Mouse (Mus musculus): ENCODE results near the gene Hspb6. TPM values are rescaled to one million over a fixed set of nuclear protein-coding genes. Genes with fewer than 3 reads are reported as not detected.

Hspb6 gene
- polyA plus RNA-seq, 1 experiment from 2014 or later = 34.0 TPM

DNA sequence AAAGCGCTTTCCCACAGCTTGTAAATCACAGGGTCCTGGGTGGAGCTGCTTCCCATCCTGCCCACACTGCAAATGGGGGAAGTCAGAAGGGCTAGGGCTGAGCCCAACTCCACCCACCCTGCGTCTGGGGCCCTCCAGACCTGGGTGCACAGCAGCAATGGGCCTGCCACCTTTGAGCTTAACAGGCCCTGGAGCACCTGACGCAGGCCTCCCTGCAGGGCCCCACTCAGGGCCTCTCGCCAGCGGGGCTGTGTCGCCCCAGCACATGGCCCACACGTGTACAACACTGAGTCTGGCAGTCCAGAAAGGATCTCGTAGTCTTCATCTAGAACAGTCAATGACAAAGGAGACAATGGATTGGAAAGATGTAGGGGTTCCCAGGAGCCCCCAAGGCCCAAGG is 28.0 kb downstream of the Hspb6 start:
- 90% methylated on average over 8 of the region's 8 CpGs for WGBS
- Histone ChIP-seq H3K27me3 (ENCODE audit: control insufficient read depth, insufficient read depth, low read depth, low read length) (no peaks in the 10 kb centered on the region), H3K9me3 (ENCODE audit: control insufficient read depth, low read length) (no peaks in the 10 kb centered on the region), H3K4me1 (replicated peaks; ENCODE audit: control insufficient read depth, insufficient read depth, low read length) (no peaks in the 10 kb centered on the region), H3K27ac (ENCODE audit: low read length) (no peak overlapping the region), H3K4me2 (ENCODE audit: low read depth, low read length) (no peak overlapping the region), H3K36me3 (ENCODE audit: control insufficient read depth, insufficient read depth, low read length) (peaks cover 91% of the 10 kb centered on the region), H3K9ac (ENCODE audit: low read length) (no peak overlapping the region), H3K4me3 (ENCODE audit: low read length) (no peak overlapping the region)
- no peak for ATAC-seq (ENCODE audit: low read depth)

DNA sequence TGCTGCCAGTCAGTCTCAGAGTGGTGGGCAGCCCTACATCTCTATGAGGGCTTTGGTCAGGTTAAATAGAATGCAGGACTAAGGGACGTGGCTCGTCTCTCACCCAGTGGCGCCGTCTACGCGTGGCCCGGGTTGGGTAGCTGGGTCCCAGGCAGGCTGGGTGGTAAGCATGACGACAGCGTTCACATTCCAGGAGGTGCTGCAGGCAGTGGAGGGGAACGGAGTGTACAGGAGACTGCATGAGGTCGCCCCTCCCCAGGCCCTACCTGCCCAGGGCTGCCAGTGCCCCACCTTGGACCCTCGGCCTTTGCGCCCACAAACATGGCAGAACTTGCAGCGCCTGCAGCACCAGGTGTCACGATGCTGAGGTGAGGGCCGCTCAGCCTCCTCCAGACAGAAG is 29.6 kb downstream of the Hspb6 start:
- no peaks in the 10 kb centered on the region for H3K4me1 ChIP-seq (replicated peaks; ENCODE audit: control insufficient read depth, insufficient read depth, low read length)
- ATAC-seq (ENCODE audit: low read depth) = no peak
- H3K4me3 ChIP-seq (ENCODE audit: low read length) = no peak overlapping the region
- H3K36me3 ChIP-seq (ENCODE audit: control insufficient read depth, insufficient read depth, low read length) = peaks cover 83% of the 10 kb centered on the region
- H3K9ac ChIP-seq (ENCODE audit: low read length) = no peak overlapping the region
- 93% methylated on average over 16 of the region's 16 CpGs for WGBS
- no peak overlapping the region for H3K4me2 ChIP-seq (ENCODE audit: low read depth, low read length)
- H3K27me3 ChIP-seq (ENCODE audit: control insufficient read depth, insufficient read depth, low read depth, low read length) = no peaks in the 10 kb centered on the region
- no peaks in the 10 kb centered on the region for H3K9me3 ChIP-seq (ENCODE audit: control insufficient read depth, low read length)
- no peak overlapping the region for H3K27ac ChIP-seq (ENCODE audit: low read length)

DNA sequence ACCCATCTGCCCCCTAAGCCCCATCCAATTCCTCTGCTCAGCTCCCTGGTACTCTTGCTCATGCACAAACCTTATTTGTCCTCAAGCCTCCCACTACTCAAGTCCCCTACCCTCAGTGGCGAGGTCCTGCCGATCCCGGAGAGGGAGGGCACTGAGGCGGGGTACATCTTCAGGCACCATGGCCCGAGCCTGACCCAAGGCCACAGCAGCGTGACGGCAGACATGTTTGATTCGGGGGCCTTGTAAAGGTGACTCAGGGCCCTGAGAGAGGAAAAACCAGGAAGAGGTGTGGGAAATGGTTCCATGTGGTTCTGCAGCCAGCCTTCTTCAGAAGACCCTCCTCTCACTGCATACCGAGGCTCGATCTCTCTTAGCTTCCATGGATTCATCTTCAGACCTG is 32.4 kb downstream of the Hspb6 start:
- no peak overlapping the region for H3K4me2 ChIP-seq (ENCODE audit: low read depth, low read length)
- H3K36me3 ChIP-seq (ENCODE audit: control insufficient read depth, insufficient read depth, low read length) = peaks cover 55% of the 10 kb centered on the region
- no peak overlapping the region for H3K27ac ChIP-seq (ENCODE audit: low read length)
- ATAC-seq (ENCODE audit: low read depth) = no peak
- H3K9me3 ChIP-seq (ENCODE audit: control insufficient read depth, low read length) = no peaks in the 10 kb centered on the region
- H3K4me3 ChIP-seq (ENCODE audit: low read length) = no peak overlapping the region
- peaks cover 8% of the 10 kb centered on the region for H3K4me1 ChIP-seq (replicated peaks; ENCODE audit: control insufficient read depth, insufficient read depth, low read length)
- H3K9ac ChIP-seq (ENCODE audit: low read length) = no peak overlapping the region
- 88% methylated on average over 10 of the region's 10 CpGs for WGBS
- no peaks in the 10 kb centered on the region for H3K27me3 ChIP-seq (ENCODE audit: control insufficient read depth, insufficient read depth, low read depth, low read length)

DNA sequence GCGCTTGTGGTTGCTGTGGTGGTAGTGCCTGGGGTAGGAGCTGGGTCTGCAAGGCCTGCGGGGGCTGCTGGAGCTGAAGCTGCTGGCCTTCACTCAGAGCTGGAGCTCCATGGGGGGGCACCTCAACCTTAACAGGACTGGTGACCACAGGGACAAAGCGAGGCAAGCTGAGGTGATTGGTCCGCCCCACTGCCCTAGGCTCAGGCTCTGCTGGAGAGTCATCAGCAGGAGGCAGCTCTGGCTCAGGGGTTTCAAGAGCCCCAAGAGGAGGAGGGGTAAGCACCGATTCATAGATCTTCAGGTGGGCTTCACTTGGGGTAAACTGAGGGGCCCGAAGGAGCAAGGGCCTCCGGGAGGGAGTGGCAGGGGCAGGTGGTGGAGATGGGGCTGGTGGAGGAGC is 33.2 kb downstream of the Hspb6 start:
- H3K4me1 ChIP-seq (replicated peaks; ENCODE audit: control insufficient read depth, insufficient read depth, low read length) = peaks cover 15% of the 10 kb centered on the region
- no peak overlapping the region for H3K27ac ChIP-seq (ENCODE audit: low read length)
- no peak for ATAC-seq (ENCODE audit: low read depth)
- WGBS = 96% methylated on average over 7 of the region's 7 CpGs
- H3K4me3 ChIP-seq (ENCODE audit: low read length) = no peak overlapping the region
- H3K4me2 ChIP-seq (ENCODE audit: low read depth, low read length) = no peak overlapping the region
- H3K9ac ChIP-seq (ENCODE audit: low read length) = no peak overlapping the region
- peaks cover 47% of the 10 kb centered on the region for H3K36me3 ChIP-seq (ENCODE audit: control insufficient read depth, insufficient read depth, low read length)
- no peaks in the 10 kb centered on the region for H3K9me3 ChIP-seq (ENCODE audit: control insufficient read depth, low read length)
- no peaks in the 10 kb centered on the region for H3K27me3 ChIP-seq (ENCODE audit: control insufficient read depth, insufficient read depth, low read depth, low read length)

DNA sequence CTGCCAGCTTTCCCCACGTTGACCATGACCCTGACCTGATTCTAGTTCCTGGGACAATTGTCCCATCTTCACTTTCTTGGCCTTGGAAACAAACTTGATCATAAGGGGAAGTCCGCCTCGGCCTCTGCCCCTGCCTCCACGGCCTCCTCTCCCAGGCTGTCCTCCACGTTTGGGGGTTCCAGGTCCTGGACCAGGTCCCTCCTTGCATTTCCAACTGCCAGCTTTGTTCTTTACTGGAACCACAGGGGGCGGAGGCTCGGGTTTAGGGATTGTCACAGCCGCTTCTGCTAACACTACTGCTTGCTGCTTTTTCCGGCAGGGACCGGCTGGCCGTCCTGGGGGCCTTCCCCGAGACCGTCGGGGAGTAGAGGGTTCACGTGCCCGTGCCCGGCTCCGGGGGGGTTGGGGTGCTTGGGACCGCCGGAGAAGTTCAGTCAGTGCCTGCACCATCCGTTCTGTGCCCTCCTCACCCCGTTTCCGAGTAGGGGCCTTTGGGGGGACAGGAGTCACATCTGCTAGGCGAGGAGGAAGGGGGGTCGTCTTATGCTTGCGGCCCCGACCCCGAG is 34.6 kb downstream of the Hspb6 start:
- Histone ChIP-seq H3K4me1 (replicated peaks; ENCODE audit: control insufficient read depth, insufficient read depth, low read length) (peaks cover 16% of the 10 kb centered on the region), H3K9me3 (ENCODE audit: control insufficient read depth, low read length) (no peaks in the 10 kb centered on the region), H3K4me2 (ENCODE audit: low read depth, low read length) (no peak overlapping the region; the same call in 1 of the 2 replicates), H3K4me3 (ENCODE audit: low read length) (no peak overlapping the region), H3K36me3 (ENCODE audit: control insufficient read depth, insufficient read depth, low read length) (peaks cover 36% of the 10 kb centered on the region), H3K9ac (ENCODE audit: low read length) (peak overlapping the region; percentile 99; the same call in 1 of the 2 replicates), H3K27ac (ENCODE audit: low read length) (no peak overlapping the region), H3K27me3 (ENCODE audit: control insufficient read depth, insufficient read depth, low read depth, low read length) (no peaks in the 10 kb centered on the region)
- WGBS = 88% methylated on average over 28 of the region's 28 CpGs
- ATAC-seq (ENCODE audit: low read depth) = no peak

DNA sequence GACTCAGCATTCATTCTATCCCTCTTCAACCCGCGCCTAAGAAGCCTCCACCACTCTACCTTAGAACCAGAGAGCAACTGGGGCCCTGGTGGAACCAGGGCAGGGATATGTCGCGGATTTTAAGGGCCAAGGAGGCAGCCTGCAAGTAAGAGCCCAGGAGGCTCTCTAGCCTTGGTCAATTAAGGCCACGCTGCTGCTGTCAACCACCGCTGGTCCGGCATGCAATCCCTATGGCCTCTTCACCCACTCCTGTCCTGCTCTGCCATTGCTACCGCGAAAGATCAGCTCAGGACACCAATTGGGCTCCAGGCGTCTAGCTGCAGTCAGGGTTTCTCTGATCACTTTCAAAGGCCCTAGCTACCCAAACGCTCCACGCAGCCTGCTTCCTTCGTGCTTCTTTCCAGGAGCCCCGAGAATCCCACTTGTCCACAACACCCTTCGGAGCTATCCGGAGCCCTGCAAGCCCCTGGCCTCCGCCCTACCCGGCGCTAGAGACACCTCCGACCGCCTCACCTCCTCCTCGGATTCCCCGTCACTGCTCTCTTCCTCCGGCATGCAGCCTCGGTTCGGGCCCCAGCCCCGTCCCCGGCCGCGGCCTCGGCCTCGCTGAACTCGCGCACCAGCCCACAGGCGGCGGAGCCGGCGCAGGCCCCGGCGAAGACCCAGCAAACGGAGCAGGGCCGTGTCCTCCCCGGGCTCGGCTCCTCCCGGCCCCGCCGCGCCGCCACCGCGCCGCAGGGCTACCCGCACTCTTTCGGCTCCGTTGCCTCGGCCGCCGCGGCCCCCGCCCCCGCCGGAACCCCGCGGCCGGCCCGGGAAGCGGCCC is 36.1 kb downstream of the Hspb6 start:
- under 1% methylated on average over 56 of the region's 67 CpGs for WGBS
- H3K27ac ChIP-seq (ENCODE audit: low read length) = peak overlapping the region; percentile 96

DNA sequence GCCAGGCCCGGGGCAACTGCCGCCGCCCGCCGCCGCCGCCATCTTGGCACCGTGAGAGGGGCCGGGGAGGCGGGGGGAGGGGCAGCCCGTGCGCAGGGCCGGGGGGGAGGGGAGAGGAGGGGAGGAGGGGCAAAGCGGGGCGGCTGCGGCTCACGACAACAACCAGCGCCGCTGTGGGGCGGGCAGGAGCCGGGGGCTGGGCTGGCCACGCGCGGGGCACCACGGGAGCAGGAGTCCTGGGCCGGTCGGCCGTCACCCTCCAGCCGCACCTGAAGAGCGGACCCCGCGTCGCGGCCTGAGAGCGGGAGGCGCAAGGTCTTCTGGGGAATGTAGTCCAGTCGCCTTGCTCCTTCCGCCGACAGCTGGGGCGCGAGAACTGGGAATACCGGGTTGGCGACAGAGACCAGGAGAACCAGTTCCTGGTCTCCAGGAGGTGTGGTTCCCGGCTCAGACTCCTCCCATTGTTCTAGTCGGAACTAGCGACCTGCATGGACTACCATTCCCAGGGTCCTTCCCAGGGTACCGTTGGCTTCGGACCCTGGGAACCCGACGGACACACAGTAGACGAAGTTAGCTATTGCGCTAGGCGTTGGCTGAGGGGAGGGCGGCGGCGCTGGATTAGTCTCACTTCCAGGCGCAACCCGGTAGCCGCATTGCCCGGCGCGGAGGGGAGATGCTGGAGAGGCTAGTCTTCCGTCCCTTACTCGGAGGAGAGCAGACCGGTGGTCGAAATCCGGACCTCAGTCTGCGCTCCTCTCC is 36.9 kb downstream of the Hspb6 start, which contains the start of gene Kmt2b:
Kmt2b (minus strand) TSS at position 51 of the 759 bp plus-strand sequence.
- under 1% methylated on average over 54 of the region's 68 CpGs for WGBS
- Histone ChIP-seq H3K36me3 (ENCODE audit: control insufficient read depth, insufficient read depth, low read length) (peaks cover 17% of the 10 kb centered on the region), H3K9ac (ENCODE audit: low read length) (peak within 1 kb of the TSS; percentile 99), H3K4me3 (ENCODE audit: low read length) (peak within 1 kb of the TSS; percentile 94), H3K4me2 (ENCODE audit: low read depth, low read length) (peak within 1 kb of the TSS; percentile 81), H3K4me1 (replicated peaks; ENCODE audit: control insufficient read depth, insufficient read depth, low read length) (peaks cover 20% of the 10 kb centered on the region), H3K27me3 (ENCODE audit: control insufficient read depth, insufficient read depth, low read depth, low read length) (no peaks in the 10 kb centered on the region), H3K27ac (ENCODE audit: low read length) (peak within 1 kb of the TSS; percentile 96), H3K9me3 (ENCODE audit: control insufficient read depth, low read length) (no peaks in the 10 kb centered on the region)
- peak; percentile 95 for ATAC-seq (ENCODE audit: low read depth)

More for the DNA sequence above, 36.1 kb downstream of the Hspb6 start:
- peak overlapping the region; percentile 94 for H3K4me3 ChIP-seq (ENCODE audit: low read length)
- no peaks in the 10 kb centered on the region for H3K27me3 ChIP-seq (ENCODE audit: control insufficient read depth, insufficient read depth, low read depth, low read length)
- peaks cover 22% of the 10 kb centered on the region for H3K36me3 ChIP-seq (ENCODE audit: control insufficient read depth, insufficient read depth, low read length)
- peak; percentile 13 for ATAC-seq (ENCODE audit: low read depth)
- H3K4me1 ChIP-seq (replicated peaks; ENCODE audit: control insufficient read depth, insufficient read depth, low read length) = peaks cover 17% of the 10 kb centered on the region
- H3K9me3 ChIP-seq (ENCODE audit: control insufficient read depth, low read length) = no peaks in the 10 kb centered on the region
- H3K9ac ChIP-seq (ENCODE audit: low read length) = peak overlapping the region; percentile 99
- peak overlapping the region; percentile 81 for H3K4me2 ChIP-seq (ENCODE audit: low read depth, low read length)

DNA sequence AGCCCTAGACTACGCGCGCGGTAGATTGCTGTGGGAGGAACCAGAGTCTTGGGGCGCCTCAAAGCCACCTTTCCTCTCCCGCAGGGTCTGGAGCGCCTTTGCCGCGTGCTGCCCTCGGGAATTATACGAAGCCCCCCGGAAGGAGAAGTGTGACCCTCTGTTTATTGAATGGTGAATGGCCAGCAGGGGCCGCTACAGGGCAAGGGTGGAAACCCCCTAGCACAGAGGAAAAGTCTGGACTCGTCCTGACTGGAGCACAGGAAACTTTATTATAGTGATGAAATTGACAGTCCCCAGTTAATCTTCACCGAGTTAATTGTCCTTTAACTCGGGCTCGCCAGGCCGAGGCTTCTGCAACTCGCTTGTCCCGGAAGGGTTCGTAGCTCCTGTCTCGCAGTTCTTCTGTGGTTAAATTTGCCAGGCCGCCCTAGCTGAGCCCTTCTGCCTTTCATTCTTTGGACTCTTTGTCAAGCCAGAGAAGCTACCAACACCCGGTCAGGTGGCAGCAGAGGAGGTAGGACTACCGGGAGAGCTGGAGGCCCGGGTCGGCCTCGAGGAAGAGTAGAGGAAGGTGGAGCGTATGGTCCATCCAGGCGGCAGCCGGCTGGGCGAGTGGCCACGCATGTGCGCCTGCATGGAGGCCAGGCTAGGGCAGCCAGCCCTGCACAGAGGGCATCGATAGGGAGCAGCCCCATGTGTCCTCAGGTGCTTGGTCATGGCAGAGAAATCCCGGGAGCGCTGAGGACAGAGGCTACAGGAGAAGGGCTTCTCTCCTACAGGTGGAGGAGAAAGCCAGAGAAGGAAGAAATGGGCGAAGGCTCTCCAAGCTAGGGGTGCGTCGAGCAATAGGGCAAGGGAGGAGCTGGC is 37.7 kb downstream of the Hspb6 start:
- Histone ChIP-seq H3K36me3 (ENCODE audit: control insufficient read depth, insufficient read depth, low read length) (peaks cover 11% of the 10 kb centered on the region), H3K9me3 (ENCODE audit: control insufficient read depth, low read length) (no peaks in the 10 kb centered on the region), H3K27me3 (ENCODE audit: control insufficient read depth, insufficient read depth, low read depth, low read length) (no peaks in the 10 kb centered on the region), H3K4me1 (replicated peaks; ENCODE audit: control insufficient read depth, insufficient read depth, low read length) (peaks cover 20% of the 10 kb centered on the region), H3K27ac (ENCODE audit: low read length) (peak overlapping the region; percentile 96), H3K4me2 (ENCODE audit: low read depth, low read length) (peak overlapping the region; percentile 81), H3K9ac (ENCODE audit: low read length) (peak overlapping the region; percentile 99), H3K4me3 (ENCODE audit: low read length) (peak overlapping the region; percentile 94)
- peak; percentile 66 for ATAC-seq (ENCODE audit: low read depth)
- 22% methylated on average over 40 of the region's 40 CpGs for WGBS

Measured in lung, embryonic 16.5 days (tissue).